Mouse (Mus musculus) gonadal fat pad, adult 2 months (tissue): ENCODE measurements around the gene Olfr1419. TPM values are rescaled to one million over a fixed set of nuclear protein-coding genes. Genes with fewer than 3 reads are reported as not detected.

ENCODE experiments used
- polyA plus RNA-seq: library from polyadenylated mRNA; depleted of rRNA; stranded (reverse); fragments of >200 nt; gene quantifications from 2 replicates; pipeline ENCODE4 v1.2.3, GENCODE M21; 2012; rRNA removed

Gene Olfr1419
- polyA plus RNA-seq, 1 experiment, result not detected

Other genes starting within 250 kb of the Olfr1419 start
- gene Ms4a3, start 234.3 kb downstream of the Olfr1419 start, polyA plus RNA-seq, result not detected in 2 replicates
- not detected in 2 replicates for gene Oosp2, start 214.5 kb downstream of the Olfr1419 start, polyA plus RNA-seq
- gene Oosp1, start 184.0 kb downstream of the Olfr1419 start, polyA plus RNA-seq, result not detected in 2 replicates
- gene Oosp3, start 178.1 kb downstream of the Olfr1419 start, polyA plus RNA-seq, result not detected in 2 replicates
- gene Gif, start 127.6 kb downstream of the Olfr1419 start, polyA plus RNA-seq, result not detected in 2 replicates
- gene Mrpl16, start 104.7 kb downstream of the Olfr1419 start, polyA plus RNA-seq, result 16.9 and 17.4 TPM in 2 replicates
- gene Stx3, start 55.7 kb downstream of the Olfr1419 start, polyA plus RNA-seq, result 11.5 and 15.0 TPM in 2 replicates
- gene Olfr1417, start 35.9 kb downstream of the Olfr1419 start, polyA plus RNA-seq, result not detected in 2 replicates
- gene Olfr1418, start 14.0 kb downstream of the Olfr1419 start, polyA plus RNA-seq, result not detected in 2 replicates
- not detected in 2 replicates for gene Olfr1420, start 11.5 kb upstream of the Olfr1419 start, polyA plus RNA-seq
- 10.4 and 14.2 TPM in 2 replicates for gene Patl1, start 37.3 kb upstream of the Olfr1419 start, polyA plus RNA-seq
- 29.8 and 33.9 TPM in 2 replicates for gene Osbp, start 90.8 kb upstream of the Olfr1419 start, polyA plus RNA-seq
- gene Olfr1423, start 166.2 kb upstream of the Olfr1419 start, polyA plus RNA-seq, result not detected in 2 replicates
- gene Olfr1424, start 187.6 kb upstream of the Olfr1419 start, polyA plus RNA-seq, result not detected in 2 replicates
- gene Olfr1425, start 202.6 kb upstream of the Olfr1419 start, polyA plus RNA-seq, result not detected in 2 replicates
- gene Olfr1426, start 216.9 kb upstream of the Olfr1419 start, polyA plus RNA-seq, result not detected in 2 replicates
- gene Olfr1427, start 228.2 kb upstream of the Olfr1419 start, polyA plus RNA-seq, result not detected in 2 replicates
- gene Olfr1428, start 240.8 kb upstream of the Olfr1419 start, polyA plus RNA-seq, result not detected in 2 replicates
- gene Olfr76, start 248.1 kb upstream of the Olfr1419 start, polyA plus RNA-seq, result not detected in 2 replicates